Mouse (Mus musculus): ENCODE data around the gene Dcaf11. TPM values are rescaled to one million over a fixed set of nuclear protein-coding genes. Genes with fewer than 3 reads are reported as not detected.

Dcaf11 gene
- polyA plus RNA-seq, 1 experiment from 2014 or later, result 65.9 TPM

- Histone ChIP-seq H3K27ac (replicated peaks) (no peak overlapping the region), H3K4me1 (peaks cover 18% of the 10 kb centered on the region), H3K27me3 (replicated peaks; ENCODE audit: low read depth, poor library complexity, severe bottlenecking) (0 out of 2 replicates have a peak, but pooled peaks cover 6% of the 10 kb centered on the region), H3K4me3 (no peak overlapping the region), H3K36me3 (replicated peaks) (no peaks in the 10 kb centered on the region), H3K9me3 (no peaks in the 10 kb centered on the region)
- WGBS, result 54% methylated on average over 6 of the region's 6 CpGs
- peak; percentile 43 for DNase-seq (ENCODE audit: low spot score)
Observed at GRCm38 (mm10) chr14:55536116-55536745, 23.6 kb upstream of the Dcaf11 start.

GRCm38 (mm10) chr14:55540067-55540786, 19.6 kb upstream of the Dcaf11 start, which contains the start of gene Pck2:
Pck2 (plus strand) TSS chr14:55540266.
- Histone ChIP-seq H3K4me3 (peak within 1 kb of the TSS; percentile 75), H3K27ac (replicated peaks) (peak within 1 kb of the TSS; percentile 88), H3K36me3 (replicated peaks) (peaks cover 28% of the 10 kb centered on the region), H3K27me3 (replicated peaks; ENCODE audit: low read depth, poor library complexity, severe bottlenecking) (0 out of 2 replicates have a peak, but pooled peaks cover 6% of the 10 kb centered on the region), H3K9me3 (no peaks in the 10 kb centered on the region), H3K4me1 (peaks cover 21% of the 10 kb centered on the region)
- peak; percentile 90 for DNase-seq (ENCODE audit: low spot score)
- WGBS, result under 1% methylated on average over 32 of the region's 32 CpGs

GRCm38 (mm10) chr14:55540787-55541321, 19.0 kb upstream of the Dcaf11 start:
- Histone ChIP-seq H3K27ac (replicated peaks) (peak overlapping the region; percentile 88), H3K9me3 (no peaks in the 10 kb centered on the region), H3K4me3 (peak overlapping the region; percentile 75), H3K4me1 (peaks cover 21% of the 10 kb centered on the region), H3K36me3 (replicated peaks) (peaks cover 33% of the 10 kb centered on the region), H3K27me3 (replicated peaks; ENCODE audit: low read depth, poor library complexity, severe bottlenecking) (0 out of 2 replicates have a peak, but pooled peaks cover 6% of the 10 kb centered on the region)
- peak; percentile 66 for DNase-seq (ENCODE audit: low spot score)
- WGBS, result 6% methylated on average over 10 of the region's 10 CpGs

GRCm38 (mm10) chr14:55542268-55542667, 17.5 kb upstream of the Dcaf11 start:
- 96% methylated on average over 12 of the region's 12 CpGs for WGBS
- H3K4me1 ChIP-seq, result peaks cover 21% of the 10 kb centered on the region
- 0 out of 2 replicates have a peak, but pooled peaks cover 6% of the 10 kb centered on the region for H3K27me3 ChIP-seq (replicated peaks; ENCODE audit: low read depth, poor library complexity, severe bottlenecking)
- no peak overlapping the region for H3K4me3 ChIP-seq
- no peak overlapping the region for H3K27ac ChIP-seq (replicated peaks)
- no peaks in the 10 kb centered on the region for H3K9me3 ChIP-seq
- no peak for DNase-seq (ENCODE audit: low spot score)
- peaks cover 46% of the 10 kb centered on the region for H3K36me3 ChIP-seq (replicated peaks)

GRCm38 (mm10) chr14:55544334-55544733, 15.5 kb upstream of the Dcaf11 start:
- H3K9me3 ChIP-seq, result no peaks in the 10 kb centered on the region
- peaks cover 66% of the 10 kb centered on the region for H3K36me3 ChIP-seq (replicated peaks)
- 94% methylated on average over 9 of the region's 9 CpGs for WGBS
- no peaks in the 10 kb centered on the region for H3K27me3 ChIP-seq (replicated peaks; ENCODE audit: low read depth, poor library complexity, severe bottlenecking)
- H3K4me3 ChIP-seq, result no peak overlapping the region
- peaks cover 21% of the 10 kb centered on the region for H3K4me1 ChIP-seq
- H3K27ac ChIP-seq (replicated peaks), result no peak overlapping the region
- no peak for DNase-seq (ENCODE audit: low spot score)

- no peak for DNase-seq (ENCODE audit: low spot score)
- Histone ChIP-seq H3K36me3 (replicated peaks) (peaks cover 41% of the 10 kb centered on the region), H3K4me1 (no peaks in the 10 kb centered on the region), H3K4me3 (no peak overlapping the region), H3K27me3 (replicated peaks; ENCODE audit: low read depth, poor library complexity, severe bottlenecking) (no peaks in the 10 kb centered on the region), H3K9me3 (no peaks in the 10 kb centered on the region), H3K27ac (replicated peaks) (no peak overlapping the region)
- WGBS, result 88% methylated on average over 6 of the region's 6 CpGs
Observed at GRCm38 (mm10) chr14:55550191-55550590, 9.6 kb upstream of the Dcaf11 start.

GRCm38 (mm10) chr14:55551347-55551746, 8.5 kb upstream of the Dcaf11 start:
- Histone ChIP-seq H3K36me3 (replicated peaks) (peaks cover 31% of the 10 kb centered on the region), H3K27ac (replicated peaks) (no peak overlapping the region), H3K9me3 (no peaks in the 10 kb centered on the region), H3K4me1 (no peaks in the 10 kb centered on the region), H3K27me3 (replicated peaks; ENCODE audit: low read depth, poor library complexity, severe bottlenecking) (no peaks in the 10 kb centered on the region), H3K4me3 (no peak overlapping the region)
- 74% methylated on average over 5 of the region's 5 CpGs for WGBS
- DNase-seq (ENCODE audit: low spot score), result no peak

GRCm38 (mm10) chr14:55551794-55552193, 8.0 kb upstream of the Dcaf11 start:
- H3K4me1 ChIP-seq, result peaks cover under 1% of the 10 kb centered on the region; the same call in 1 of the 2 replicates
- peaks cover 28% of the 10 kb centered on the region for H3K36me3 ChIP-seq (replicated peaks)
- WGBS, result 91% methylated on average over 8 of the region's 8 CpGs
- no peaks in the 10 kb centered on the region for H3K27me3 ChIP-seq (replicated peaks; ENCODE audit: low read depth, poor library complexity, severe bottlenecking)
- no peak overlapping the region for H3K27ac ChIP-seq (replicated peaks)
- H3K4me3 ChIP-seq, result no peak overlapping the region
- H3K9me3 ChIP-seq, result no peaks in the 10 kb centered on the region
- no peak for DNase-seq (ENCODE audit: low spot score)

GRCm38 (mm10) chr14:55554635-55555034, 5.2 kb upstream of the Dcaf11 start:
- Histone ChIP-seq H3K4me1 (peaks cover 10% of the 10 kb centered on the region), H3K27me3 (replicated peaks; ENCODE audit: low read depth, poor library complexity, severe bottlenecking) (no peaks in the 10 kb centered on the region), H3K27ac (replicated peaks) (no peak overlapping the region), H3K9me3 (no peaks in the 10 kb centered on the region), H3K36me3 (replicated peaks) (no peaks in the 10 kb centered on the region; the same call in 1 of the 2 replicates), H3K4me3 (no peak overlapping the region)
- no peak for DNase-seq (ENCODE audit: low spot score)

GRCm38 (mm10) chr14:55555788-55556187, 4.0 kb upstream of the Dcaf11 start:
- peaks cover 10% of the 10 kb centered on the region for H3K4me1 ChIP-seq
- DNase-seq (ENCODE audit: low spot score), result no peak
- H3K9me3 ChIP-seq, result no peaks in the 10 kb centered on the region
- no peaks in the 10 kb centered on the region for H3K27me3 ChIP-seq (replicated peaks; ENCODE audit: low read depth, poor library complexity, severe bottlenecking)
- H3K4me3 ChIP-seq, result no peak overlapping the region
- 81% methylated on average over 3 of the region's 3 CpGs for WGBS
- H3K36me3 ChIP-seq (replicated peaks), result no peaks in the 10 kb centered on the region
- H3K27ac ChIP-seq (replicated peaks), result no peak overlapping the region

- Histone ChIP-seq H3K4me3 (no peak overlapping the region), H3K9me3 (no peaks in the 10 kb centered on the region), H3K36me3 (replicated peaks) (no peaks in the 10 kb centered on the region), H3K27ac (replicated peaks) (no peak overlapping the region), H3K4me1 (peaks cover 21% of the 10 kb centered on the region), H3K27me3 (replicated peaks; ENCODE audit: low read depth, poor library complexity, severe bottlenecking) (no peaks in the 10 kb centered on the region)
- 29% methylated on average over 5 of the region's 5 CpGs for WGBS
- peak; percentile 77 for DNase-seq (ENCODE audit: low spot score)
Observed at GRCm38 (mm10) chr14:55557003-55557402, 2.8 kb upstream of the Dcaf11 start.

- no peak for DNase-seq (ENCODE audit: low spot score)
- H3K27ac ChIP-seq (replicated peaks), result no peak overlapping the region
- WGBS, result 87% methylated on average over 3 of the region's 3 CpGs
- no peaks in the 10 kb centered on the region for H3K27me3 ChIP-seq (replicated peaks; ENCODE audit: low read depth, poor library complexity, severe bottlenecking)
- no peak overlapping the region for H3K4me3 ChIP-seq
- peaks cover 26% of the 10 kb centered on the region for H3K4me1 ChIP-seq
- H3K36me3 ChIP-seq (replicated peaks), result no peaks in the 10 kb centered on the region
- H3K9me3 ChIP-seq, result no peaks in the 10 kb centered on the region
Observed at GRCm38 (mm10) chr14:55557587-55557986, 2.2 kb upstream of the Dcaf11 start.

Measured in embryonic facial prominence, embryonic 10.5 days (tissue).